Mouse (Mus musculus): ENCODE results near the gene Gbf1. TPM values are rescaled to one million over a fixed set of nuclear protein-coding genes. Genes with fewer than 3 reads are reported as not detected.
"Not testable (repeated sequence)": the region's sequence is repeated elsewhere in the genome, so short reads cannot be mapped to it uniquely, and the experiment has no call there.

Gene Gbf1
- polyA plus RNA-seq, 1 experiment from 2014 or later, result 60.4 TPM

DNA sequence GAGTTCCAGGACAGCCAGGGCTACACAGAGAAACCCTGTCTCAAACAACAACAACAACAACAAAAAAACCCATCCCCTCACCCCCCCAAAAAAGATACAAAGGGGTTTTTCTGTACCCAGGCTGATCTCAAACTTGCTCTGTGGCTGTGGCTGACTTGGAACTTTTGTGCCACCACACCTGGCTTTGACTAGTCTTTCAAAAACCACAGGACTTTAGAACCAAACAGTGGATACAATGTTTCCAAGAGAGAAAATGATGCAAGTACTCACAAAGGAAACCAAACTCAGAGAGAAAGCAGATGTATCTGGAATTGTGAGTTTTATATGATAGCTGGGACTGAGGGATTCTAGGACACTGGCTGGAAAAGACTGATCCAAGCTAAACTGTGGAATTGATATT is 27.7 kb upstream of the Gbf1 start:
- Histone ChIP-seq H3K36me3 (ENCODE audit: control insufficient read depth, insufficient read depth, low read length) (no peaks in the 10 kb centered on the region), H3K9ac (ENCODE audit: low read depth, low read length) (no peak overlapping the region), H3K4me3 (ENCODE audit: low read depth, low read length) (no peak overlapping the region), H3K4me1 (ENCODE audit: control insufficient read depth, insufficient read depth, low read length) (no peaks in the 10 kb centered on the region), H3K27me3 (replicated peaks; ENCODE audit: control insufficient read depth, insufficient read depth, low read length) (no peaks in the 10 kb centered on the region), H3K9me3 (ENCODE audit: control insufficient read depth, low read length) (no peaks in the 10 kb centered on the region), H3K27ac (replicated peaks; ENCODE audit: low read depth, low read length) (no peak overlapping the region), H3K4me2 (ENCODE audit: low read depth, low read length) (no peak overlapping the region)
- DNase-seq (ENCODE audit: low spot score) (no peak), ATAC-seq (ENCODE audit: low read depth) (no peak)

DNA sequence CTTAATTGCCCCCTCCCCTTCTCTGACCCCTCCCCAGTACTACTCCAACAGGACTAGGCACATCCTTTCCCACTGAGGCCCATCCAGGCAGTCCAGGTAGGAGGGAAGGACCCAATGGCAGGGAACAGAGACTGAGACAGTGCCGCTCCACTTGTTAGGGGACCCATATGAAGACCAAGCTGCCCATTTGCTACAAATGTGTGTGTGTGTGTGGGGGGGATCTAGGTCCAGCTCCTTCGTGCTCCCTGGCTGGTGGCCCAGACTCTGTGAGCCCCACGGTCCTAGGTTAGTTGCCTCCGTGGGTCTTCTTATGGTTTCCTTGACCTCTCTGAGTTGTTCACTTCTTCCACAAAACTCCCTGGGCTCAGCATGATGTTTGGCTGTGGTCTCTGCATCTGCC is 26.0 kb upstream of the Gbf1 start:
- no peaks in the 10 kb centered on the region for H3K4me1 ChIP-seq (ENCODE audit: control insufficient read depth, insufficient read depth, low read length)
- no peaks in the 10 kb centered on the region for H3K9me3 ChIP-seq (ENCODE audit: control insufficient read depth, low read length)
- no peak overlapping the region for H3K27ac ChIP-seq (replicated peaks; ENCODE audit: low read depth, low read length)
- H3K4me3 ChIP-seq (ENCODE audit: low read depth, low read length), result no peak overlapping the region
- H3K27me3 ChIP-seq (replicated peaks; ENCODE audit: control insufficient read depth, insufficient read depth, low read length), result peaks cover 13% of the 10 kb centered on the region; the same call in 1 of the 2 replicates
- no peak for ATAC-seq (ENCODE audit: low read depth)
- H3K36me3 ChIP-seq (ENCODE audit: control insufficient read depth, insufficient read depth, low read length), result no peaks in the 10 kb centered on the region
- no peak overlapping the region for H3K9ac ChIP-seq (ENCODE audit: low read depth, low read length)
- DNase-seq (ENCODE audit: low spot score), result no peak
- 75% methylated on average over 4 of the region's 4 CpGs for WGBS
- no peak overlapping the region for H3K4me2 ChIP-seq (ENCODE audit: low read depth, low read length)

DNA sequence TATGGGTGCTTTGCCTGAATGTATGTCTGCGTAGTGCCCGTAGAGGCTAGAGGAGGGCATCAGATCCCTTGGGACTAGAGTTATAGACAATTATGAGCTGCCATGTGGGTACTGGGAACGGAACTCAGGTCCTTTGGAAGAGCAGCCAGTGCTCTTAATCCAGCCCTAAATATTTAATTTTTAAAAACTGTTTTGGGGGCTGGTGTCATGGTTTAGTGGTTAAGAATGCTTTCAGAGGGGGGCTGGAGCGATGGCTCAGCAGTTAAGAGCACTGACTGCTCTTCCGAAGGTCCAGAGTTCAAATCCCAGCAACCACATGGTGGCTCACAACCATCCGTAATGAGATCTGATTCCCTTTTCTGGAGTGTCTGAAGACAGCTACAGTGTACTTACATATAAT is 22.6 kb upstream of the Gbf1 start:
- H3K27me3 ChIP-seq (replicated peaks; ENCODE audit: control insufficient read depth, insufficient read depth, low read length), result peaks cover 44% of the 10 kb centered on the region
- not testable (repeated sequence) for H3K9ac ChIP-seq (ENCODE audit: low read depth, low read length); H3K9me3 ChIP-seq (ENCODE audit: control insufficient read depth, low read length); H3K27ac ChIP-seq (replicated peaks; ENCODE audit: low read depth, low read length); DNase-seq (ENCODE audit: low spot score); H3K4me3 ChIP-seq (ENCODE audit: low read depth, low read length); H3K36me3 ChIP-seq (ENCODE audit: control insufficient read depth, insufficient read depth, low read length); H3K4me1 ChIP-seq (ENCODE audit: control insufficient read depth, insufficient read depth, low read length); H3K4me2 ChIP-seq (ENCODE audit: low read depth, low read length); ATAC-seq (ENCODE audit: low read depth)
- 78% methylated on average over 6 of the region's 6 CpGs for WGBS

GRCm38 (mm10) chr19:46131283-46131682 is 21.0 kb upstream of the Gbf1 start:
- Histone ChIP-seq H3K4me1 (ENCODE audit: control insufficient read depth, insufficient read depth, low read length) (peaks cover 4% of the 10 kb centered on the region; the same call in 1 of the 2 replicates), H3K4me3 (ENCODE audit: low read depth, low read length) (peak overlapping the region; percentile 27), H3K4me2 (ENCODE audit: low read depth, low read length) (peak overlapping the region; percentile 50), H3K27ac (replicated peaks; ENCODE audit: low read depth, low read length) (no peak overlapping the region), H3K36me3 (ENCODE audit: control insufficient read depth, insufficient read depth, low read length) (no peaks in the 10 kb centered on the region), H3K9ac (ENCODE audit: low read depth, low read length) (no peak overlapping the region), H3K9me3 (ENCODE audit: control insufficient read depth, low read length) (no peaks in the 10 kb centered on the region), H3K27me3 (replicated peaks; ENCODE audit: control insufficient read depth, insufficient read depth, low read length) (peaks cover 58% of the 10 kb centered on the region)
- DNase-seq (ENCODE audit: low spot score) (no peak), ATAC-seq (ENCODE audit: low read depth) (no peak)
- WGBS, result 15% methylated on average over 6 of the region's 8 CpGs

DNA sequence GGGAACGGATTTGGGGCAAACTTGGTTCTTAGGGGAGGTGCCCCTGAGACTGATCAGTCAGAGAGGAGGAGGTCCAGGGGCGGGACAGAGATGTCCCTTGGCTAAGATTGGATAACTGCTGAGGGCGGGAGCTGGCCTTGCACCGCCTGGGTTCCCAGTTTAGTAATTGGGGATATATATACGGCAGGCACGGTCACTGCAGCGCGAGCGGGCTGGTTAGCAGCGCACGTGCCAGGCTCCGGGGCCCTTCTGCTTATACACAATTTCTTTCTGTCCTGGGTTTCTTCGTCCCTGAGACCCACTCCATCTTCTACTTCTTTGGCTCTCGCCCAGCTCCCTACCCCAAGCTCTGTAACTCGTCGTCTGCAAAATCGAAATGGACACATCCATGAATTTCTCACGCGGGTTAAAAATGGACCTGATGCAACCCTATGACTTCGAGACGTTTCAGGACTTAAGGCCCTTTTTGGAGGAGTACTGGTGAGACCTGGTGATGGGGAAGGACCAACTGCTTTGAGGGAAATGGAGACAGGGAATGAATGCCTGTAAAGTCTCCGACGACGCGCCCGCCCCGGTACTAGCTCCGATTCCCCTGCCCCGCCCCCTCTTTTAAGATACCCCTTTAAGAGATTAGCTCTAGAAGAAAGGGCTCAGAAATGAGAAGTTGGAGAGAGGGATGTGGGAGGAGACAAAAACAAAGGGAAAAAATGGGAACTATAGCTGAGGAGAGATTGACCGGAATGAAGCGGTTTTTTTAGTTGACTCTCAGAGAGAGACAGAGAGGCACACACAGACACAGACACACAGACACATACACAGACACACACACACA is 20.4 kb upstream of the Gbf1 start, which contains the start of gene Elovl3:
Gene Elovl3 (plus strand): TSS at position 204 of the 832 bp plus-strand sequence.
- Histone ChIP-seq H3K36me3 (ENCODE audit: control insufficient read depth, insufficient read depth, low read length) (no peaks in the 10 kb centered on the region), H3K9me3 (ENCODE audit: control insufficient read depth, low read length) (no peaks in the 10 kb centered on the region), H3K4me3 (ENCODE audit: low read depth, low read length) (peak within 1 kb of the TSS; percentile 27), H3K9ac (ENCODE audit: low read depth, low read length) (no peak within 1 kb of the TSS), H3K4me2 (ENCODE audit: low read depth, low read length) (peak within 1 kb of the TSS; percentile 50), H3K4me1 (ENCODE audit: control insufficient read depth, insufficient read depth, low read length) (peaks cover 10% of the 10 kb centered on the region), H3K27ac (replicated peaks; ENCODE audit: low read depth, low read length) (no peak within 1 kb of the TSS), H3K27me3 (replicated peaks; ENCODE audit: control insufficient read depth, insufficient read depth, low read length) (peaks cover 65% of the 10 kb centered on the region)
- WGBS, result 5% methylated on average over 27 of the region's 31 CpGs
- DNase-seq (ENCODE audit: low spot score), result peak; percentile 65
- ATAC-seq (ENCODE audit: low read depth), result peak; percentile 69

DNA sequence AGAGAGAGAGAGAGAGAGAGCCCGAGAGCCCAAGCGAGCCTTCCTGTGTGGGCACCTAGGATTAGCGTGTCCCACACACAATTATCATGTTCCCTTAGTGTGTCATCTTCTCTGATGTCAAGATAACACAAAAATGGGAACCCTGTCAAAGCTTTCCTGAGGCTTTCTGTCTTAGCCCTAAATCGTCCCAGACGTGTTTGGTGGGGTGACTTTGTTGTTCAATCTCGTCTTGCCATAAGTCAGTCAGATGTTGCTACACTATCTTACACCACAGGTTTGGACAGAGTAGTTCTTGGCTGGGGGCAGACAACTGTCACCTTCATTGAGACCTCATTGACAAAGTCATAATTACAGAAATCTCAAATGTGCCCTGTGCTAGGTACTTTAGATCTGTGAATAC is 19.7 kb upstream of the Gbf1 start:
- Histone ChIP-seq H3K4me3 (ENCODE audit: low read depth, low read length) (no peak overlapping the region), H3K4me1 (ENCODE audit: control insufficient read depth, insufficient read depth, low read length) (peaks cover 11% of the 10 kb centered on the region), H3K36me3 (ENCODE audit: control insufficient read depth, insufficient read depth, low read length) (no peaks in the 10 kb centered on the region), H3K27me3 (replicated peaks; ENCODE audit: control insufficient read depth, insufficient read depth, low read length) (peaks cover 71% of the 10 kb centered on the region), H3K9me3 (ENCODE audit: control insufficient read depth, low read length) (no peaks in the 10 kb centered on the region), H3K27ac (replicated peaks; ENCODE audit: low read depth, low read length) (no peak overlapping the region), H3K4me2 (ENCODE audit: low read depth, low read length) (no peak overlapping the region), H3K9ac (ENCODE audit: low read depth, low read length) (no peak overlapping the region)
- DNase-seq (ENCODE audit: low spot score) (no peak), ATAC-seq (ENCODE audit: low read depth) (no peak)
- whole genome bisulfite sequencing, result 39% methylated on average over 6 of the region's 6 CpGs

DNA sequence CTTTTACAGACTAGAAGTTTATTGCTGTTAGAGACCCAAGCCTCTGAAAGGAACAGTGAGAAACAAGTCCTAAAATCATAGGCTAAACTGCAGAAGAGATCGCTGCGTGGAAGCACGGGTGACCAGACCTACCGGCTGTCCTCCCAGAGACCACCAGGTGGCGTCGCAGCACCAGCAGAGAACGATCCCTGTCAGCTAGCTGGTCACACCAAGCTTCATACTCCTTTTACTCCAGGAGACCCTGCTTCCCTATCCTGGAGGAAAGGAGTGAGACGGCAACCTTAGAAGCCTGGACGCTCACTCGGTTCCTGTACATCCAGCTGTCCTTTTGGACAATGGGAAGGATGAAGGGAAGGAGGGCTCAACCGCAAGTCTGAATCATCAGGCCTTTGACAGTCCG is 17.0 kb upstream of the Gbf1 start:
- Histone ChIP-seq H3K27me3 (replicated peaks; ENCODE audit: control insufficient read depth, insufficient read depth, low read length) (peaks cover 84% of the 10 kb centered on the region), H3K4me1 (ENCODE audit: control insufficient read depth, insufficient read depth, low read length) (peaks cover 11% of the 10 kb centered on the region), H3K4me2 (ENCODE audit: low read depth, low read length) (peak overlapping the region; percentile 99), H3K9me3 (ENCODE audit: control insufficient read depth, low read length) (no peaks in the 10 kb centered on the region), H3K36me3 (ENCODE audit: control insufficient read depth, insufficient read depth, low read length) (no peaks in the 10 kb centered on the region), H3K27ac (replicated peaks; ENCODE audit: low read depth, low read length) (no peak overlapping the region), H3K4me3 (ENCODE audit: low read depth, low read length) (peak overlapping the region; percentile 53), H3K9ac (ENCODE audit: low read depth, low read length) (0 out of 2 replicates have a peak overlapping the region, but pooled peaks have one; percentile 57)
- 2% methylated on average over 12 of the region's 12 CpGs for WGBS
- peak; percentile 85 for ATAC-seq (ENCODE audit: low read depth)
- peak; percentile 90 for DNase-seq (ENCODE audit: low spot score)

DNA sequence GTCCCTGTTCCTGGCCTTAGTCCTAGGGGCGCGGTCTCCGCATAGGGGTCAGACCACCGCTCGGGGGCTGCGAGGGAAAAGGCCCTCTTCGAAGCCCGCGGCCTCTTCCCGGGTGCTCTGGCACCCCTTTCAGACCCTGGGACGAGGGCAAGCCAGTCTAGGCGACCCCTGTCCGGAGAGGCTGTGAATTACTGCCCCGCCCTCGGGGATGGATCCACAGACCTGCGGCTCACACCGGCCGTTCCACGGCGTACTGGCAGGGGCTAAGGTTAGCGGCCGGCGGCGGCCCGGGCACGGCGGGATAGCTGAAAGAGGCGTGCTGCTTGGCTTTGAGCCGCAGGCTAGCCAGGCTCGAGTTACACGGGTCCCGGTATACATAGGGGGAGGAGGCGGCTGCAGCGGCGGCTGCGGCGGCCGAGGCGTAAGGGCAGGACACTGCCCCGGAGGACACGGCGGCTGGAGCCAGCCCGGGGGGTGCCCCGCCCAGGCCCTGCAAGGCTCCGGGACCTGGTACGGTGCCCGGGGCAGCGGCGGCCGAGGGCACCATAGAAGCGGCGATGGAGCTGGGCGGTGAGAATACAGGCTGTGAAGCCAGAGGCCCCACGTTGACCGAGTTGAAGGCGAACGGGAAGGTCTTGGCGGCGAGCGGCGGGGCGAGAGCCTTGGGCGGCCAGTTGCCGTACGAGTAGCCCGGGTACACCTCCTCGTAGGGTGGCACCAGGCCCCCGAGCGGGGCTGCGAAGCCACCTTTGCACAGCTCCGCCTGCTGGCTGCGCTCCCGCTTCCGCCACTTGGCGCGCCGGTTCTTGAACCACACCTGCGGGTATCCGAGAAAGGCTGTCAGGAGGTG is 16.3 kb upstream of the Gbf1 start:
- peaks cover 11% of the 10 kb centered on the region for H3K4me1 ChIP-seq (ENCODE audit: control insufficient read depth, insufficient read depth, low read length)
- H3K4me3 ChIP-seq (ENCODE audit: low read depth, low read length), result peak overlapping the region; percentile 53
- DNase-seq (ENCODE audit: low spot score) (peak; percentile 50), ATAC-seq (ENCODE audit: low read depth) (peak; percentile 39)
- no peak overlapping the region for H3K27ac ChIP-seq (replicated peaks; ENCODE audit: low read depth, low read length)
- WGBS, result under 1% methylated on average over 61 of the region's 79 CpGs
- peaks cover 77% of the 10 kb centered on the region for H3K27me3 ChIP-seq (replicated peaks; ENCODE audit: control insufficient read depth, insufficient read depth, low read length)
- peak overlapping the region; percentile 57 for H3K9ac ChIP-seq (ENCODE audit: low read depth, low read length)
- H3K9me3 ChIP-seq (ENCODE audit: control insufficient read depth, low read length), result no peaks in the 10 kb centered on the region
- H3K36me3 ChIP-seq (ENCODE audit: control insufficient read depth, insufficient read depth, low read length), result no peaks in the 10 kb centered on the region
- H3K4me2 ChIP-seq (ENCODE audit: low read depth, low read length), result peak overlapping the region; percentile 99
